Mouse (Mus musculus) testis, adult 10 weeks (tissue): Measurements from ENCODE around the gene Zfp296. TPM values are rescaled to one million over a fixed set of nuclear protein-coding genes. Genes with fewer than 3 reads are reported as not detected.

ENCODE experiments used
- polyA plus RNA-seq: library from polyadenylated mRNA; stranded (reverse); fragments of 350-450 nt; fragmentation: Illumina TruSeq; extraction: RNeasy Lipid Tissue Mini Kit (QIAGEN cat#74804); gene quantifications from one replicate; pipeline ENCODE4 v1.2.3, GENCODE M21; 2014; ENCODE audit warnings: low read depth, low replicate concordance

The Zfp296 gene
- polyA plus RNA-seq = not detected

GRCm38 (mm10) chr7:19577141-19577852 is at the start of gene Zfp296, which contains the start of gene Gemin7:
Gene Zfp296, plus strand, starts transcription at chr7:19577287.
Gene Gemin7, minus strand, starts transcription at chr7:19577595.

GRCm38 (mm10) chr7:19562643-19563410 is 14.3 kb upstream of the Zfp296 start, which contains the start of gene Ppp1r37:
Gene Ppp1r37, minus strand, starts transcription at chr7:19563076.

GRCm38 (mm10) chr7:19603849-19604605 is 26.9 kb downstream of the Zfp296 start, which contains the start of gene Clasrp:
Gene Clasrp, minus strand, starts transcription at chr7:19604486.

GRCm38 (mm10) chr7:19629361-19629734 is 52.3 kb downstream of the Zfp296 start, which contains the start of gene Relb:
Gene Relb, minus strand, starts transcription at chr7:19629438.

Other genes with a start within 250 kb of the Zfp296 start
- gene Ercc1, start 232.5 kb upstream of the Zfp296 start, polyA plus RNA-seq = 0.92 TPM
- gene Cd3eap, start 217.8 kb upstream of the Zfp296 start, polyA plus RNA-seq = 0.87 TPM
- gene Ppp1r13l, start 217.5 kb upstream of the Zfp296 start, polyA plus RNA-seq = 1.0 TPM
- 0.67 TPM for gene Ercc2, start 195.3 kb upstream of the Zfp296 start, polyA plus RNA-seq
- not detected for gene Klc3, start 173.2 kb upstream of the Zfp296 start, polyA plus RNA-seq
- gene Ckm, start 172.5 kb upstream of the Zfp296 start, polyA plus RNA-seq = not detected
- 1.4 TPM for gene Mark4, start 118.5 kb upstream of the Zfp296 start, polyA plus RNA-seq
- 2.0 TPM for gene Exoc3l2, start 114.0 kb upstream of the Zfp296 start, polyA plus RNA-seq
- 2.0 TPM for gene Bloc1s3, start 68.9 kb upstream of the Zfp296 start, polyA plus RNA-seq
- gene Trappc6a, start 68.9 kb upstream of the Zfp296 start, polyA plus RNA-seq = not detected
- not detected for gene Nkpd1, start 59.4 kb upstream of the Zfp296 start, polyA plus RNA-seq
- 0.43 TPM for gene Ppp1r37, start 14.2 kb upstream of the Zfp296 start, polyA plus RNA-seq
- gene Gemin7, start 308 bp downstream of the Zfp296 start, polyA plus RNA-seq = 12.5 TPM
- 3.3 TPM for gene Clasrp, start 27.2 kb downstream of the Zfp296 start, polyA plus RNA-seq
- 0.39 TPM for gene Relb, start 52.2 kb downstream of the Zfp296 start, polyA plus RNA-seq
- gene Clptm1, start 87.7 kb downstream of the Zfp296 start, polyA plus RNA-seq = 17.7 TPM
- gene Apoc2, start 100.7 kb downstream of the Zfp296 start, polyA plus RNA-seq = not detected
- gene Gm44805, start 104.1 kb downstream of the Zfp296 start, polyA plus RNA-seq = not detected
- not detected for gene Apoc4, start 104.2 kb downstream of the Zfp296 start, polyA plus RNA-seq
- 9.0 TPM for gene Apoc1, start 115.4 kb downstream of the Zfp296 start, polyA plus RNA-seq
- gene Apoe, start 121.9 kb downstream of the Zfp296 start, polyA plus RNA-seq = 3.0 TPM
- 0.38 TPM for gene Tomm40, start 138.2 kb downstream of the Zfp296 start, polyA plus RNA-seq
- gene Nectin2, start 173.2 kb downstream of the Zfp296 start, polyA plus RNA-seq = 7.8 TPM
- not detected for gene Bcam, start 193.7 kb downstream of the Zfp296 start, polyA plus RNA-seq
- not detected for gene Cblc, start 219.5 kb downstream of the Zfp296 start, polyA plus RNA-seq
- gene Bcl3, start 245.5 kb downstream of the Zfp296 start, polyA plus RNA-seq = 0.53 TPM